Mouse (Mus musculus): ENCODE data around the gene Psg16. TPM values are rescaled to one million over a fixed set of nuclear protein-coding genes. Genes with fewer than 3 reads are reported as not detected.

Gene Psg16
- total and polyA plus RNA-seq, 3 experiments: 0.23 to 0.67 TPM; not detected in 1

GRCm38 (mm10) chr7:17050491-17050890, 23.3 kb upstream of the Psg16 start:
- peaks cover 0 to 4% of the 10 kb centered on the region in 2 experiments; a peak in 2 of 4 replicates for H3K36me3 ChIP-seq (ENCODE audit: control insufficient read depth in 1 of 2, insufficient read depth in 2 of 2, low read length in 2 of 2)
- no peaks in the 10 kb centered on the region for H3K27me3 ChIP-seq (ENCODE audit: control insufficient read depth in 1 of 2, insufficient read depth in 2 of 2, low read length in 2 of 2)
- H3K9ac ChIP-seq (ENCODE audit: control insufficient read depth, low read depth, low read length, poor library complexity, severe bottlenecking): no peak overlapping the region
- no peak for DNase-seq (ENCODE audit: low read depth, low spot score)
- H3K79me2 ChIP-seq (ENCODE audit: control insufficient read depth, insufficient read depth, low read length, poor library complexity): peaks cover 2% of the 10 kb centered on the region; the same call in 1 of the 2 replicates
- TF ChIP-seq UBTF (IDR thresholded peaks at IDR 0.05; ENCODE audit: borderline replicate concordance, insufficient read depth, low read depth, low read length) (no peak), POLR2AphosphoS5 (IDR thresholded peaks at IDR 0.05; ENCODE audit: borderline replicate concordance, low read depth, low read length) (no peak), NELFE (IDR thresholded peaks at IDR 0.05; ENCODE audit: low read depth, low read length) (no peak), GABPA (IDR thresholded peaks at IDR 0.05; ENCODE audit: low read depth, low read length) (no peak), MAZ (IDR thresholded peaks at IDR 0.05; ENCODE audit: low read depth, low read length) (no peak)
- no peak overlapping the region for H3K4me3 ChIP-seq (ENCODE audit: control insufficient read depth in 1 of 2, insufficient read depth in 1 of 2, low read depth in 2 of 2, low read length in 2 of 2)
- H3K9me3 ChIP-seq (replicated peaks; ENCODE audit: insufficient read depth, low read length): no peaks in the 10 kb centered on the region
- H3K27ac ChIP-seq (ENCODE audit: control insufficient read depth, low read depth, low read length): no peak overlapping the region
- peaks cover 0 to under 1% of the 10 kb centered on the region in 2 experiments; a peak in 1 of 4 replicates for H3K4me1 ChIP-seq (ENCODE audit: control insufficient read depth in 1 of 2, insufficient read depth in 2 of 2, low read length in 2 of 2)

GRCm38 (mm10) chr7:17050933-17051594, 22.8 kb upstream of the Psg16 start:
- peak; percentile 64 for DNase-seq (ENCODE audit: low read depth, low spot score)
- Histone ChIP-seq H3K4me1 (ENCODE audit: control insufficient read depth in 1 of 2, insufficient read depth in 2 of 2, low read length in 2 of 2) (peaks cover 0 to 4% of the 10 kb centered on the region in 2 experiments; a peak in 2 of 4 replicates), H3K4me3 (ENCODE audit: control insufficient read depth in 1 of 2, insufficient read depth in 1 of 2, low read depth in 2 of 2, low read length in 2 of 2) (no peak overlapping the region), H3K36me3 (ENCODE audit: control insufficient read depth in 1 of 2, insufficient read depth in 2 of 2, low read length in 2 of 2) (peaks cover 3 to 4% of the 10 kb centered on the region in 2 experiments; a peak in 3 of 4 replicates), H3K79me2 (ENCODE audit: control insufficient read depth, insufficient read depth, low read length, poor library complexity) (peaks cover 2% of the 10 kb centered on the region; the same call in 1 of the 2 replicates), H3K9me3 (replicated peaks; ENCODE audit: insufficient read depth, low read length) (no peaks in the 10 kb centered on the region), H3K9ac (ENCODE audit: control insufficient read depth, low read depth, low read length, poor library complexity, severe bottlenecking) (no peak overlapping the region), H3K27me3 (ENCODE audit: control insufficient read depth in 1 of 2, insufficient read depth in 2 of 2, low read length in 2 of 2) (no peaks in the 10 kb centered on the region), H3K27ac (ENCODE audit: control insufficient read depth, low read depth, low read length) (no peak overlapping the region)
- TF ChIP-seq MAZ (IDR thresholded peaks at IDR 0.05; ENCODE audit: low read depth, low read length): no peak
- no peak for TF ChIP-seq E2F4 (IDR thresholded peaks at IDR 0.05; ENCODE audit: borderline replicate concordance, low read depth, low read length)
- peak; percentile 51 to 91 (median 64) for TF ChIP-seq CTCF (IDR thresholded peaks at IDR 0.05 in 2 of 3, conservative IDR thresholded peaks at IDR 0.05 in 1 of 3; ENCODE audit: control insufficient read depth in 1 of 3, insufficient read depth in 1 of 3, low read depth in 2 of 3, low read length in 3 of 3, poor library complexity in 1 of 3, severe bottlenecking in 1 of 3)
- TF ChIP-seq RAD21 (IDR thresholded peaks at IDR 0.05; ENCODE audit: low read depth, low read length): peak; percentile 1; the same call in 1 of the 2 replicates
- peak; percentile 44 for TF ChIP-seq SMC3 (IDR thresholded peaks at IDR 0.05; ENCODE audit: low read depth, low read length)

GRCm38 (mm10) chr7:17054325-17054989, 19.4 kb upstream of the Psg16 start:
- DNase-seq (ENCODE audit: low read depth, low spot score): no peak
- H3K4me1 ChIP-seq (ENCODE audit: control insufficient read depth in 1 of 2, insufficient read depth in 2 of 2, low read length in 2 of 2): peaks cover 8 to 23% of the 10 kb centered on the region in 2 experiments

More at GRCm38 (mm10) chr7:17054325-17054989, 19.4 kb upstream of the Psg16 start:
- Histone ChIP-seq H3K9me3 (replicated peaks; ENCODE audit: insufficient read depth, low read length) (no peaks in the 10 kb centered on the region), H3K79me2 (ENCODE audit: control insufficient read depth, insufficient read depth, low read length, poor library complexity) (peaks cover 6% of the 10 kb centered on the region; the same call in 1 of the 2 replicates), H3K9ac (ENCODE audit: control insufficient read depth, low read depth, low read length, poor library complexity, severe bottlenecking) (no peak overlapping the region), H3K4me3 (ENCODE audit: control insufficient read depth in 1 of 2, insufficient read depth in 1 of 2, low read depth in 2 of 2, low read length in 2 of 2) (no peak overlapping the region), H3K36me3 (ENCODE audit: control insufficient read depth in 1 of 2, insufficient read depth in 2 of 2, low read length in 2 of 2) (peaks cover 0 to 21% of the 10 kb centered on the region in 2 experiments; a peak in 3 of 4 replicates), H3K27ac (ENCODE audit: control insufficient read depth, low read depth, low read length) (no peak overlapping the region), H3K27me3 (ENCODE audit: control insufficient read depth in 1 of 2, insufficient read depth in 2 of 2, low read length in 2 of 2) (no peaks in the 10 kb centered on the region)
- TF ChIP-seq SMC3 (IDR thresholded peaks at IDR 0.05; ENCODE audit: low read depth, low read length) (no peak), HCFC1 (IDR thresholded peaks at IDR 0.05; ENCODE audit: low read depth, low read length) (no peak)
